Mouse (Mus musculus) thymus, postnatal 4 days (tissue): ENCODE measurements around the gene Hbb-bt.
"Not testable (repeated sequence)": the region's sequence is repeated elsewhere in the genome, so short reads cannot be mapped to it uniquely, and the experiment has no call there.

ENCODE experiments used
- DNase-seq: peaks from one replicate; pipeline ENCODE4 v3.0.0; 2021

Hbb-bt gene

DNA sequence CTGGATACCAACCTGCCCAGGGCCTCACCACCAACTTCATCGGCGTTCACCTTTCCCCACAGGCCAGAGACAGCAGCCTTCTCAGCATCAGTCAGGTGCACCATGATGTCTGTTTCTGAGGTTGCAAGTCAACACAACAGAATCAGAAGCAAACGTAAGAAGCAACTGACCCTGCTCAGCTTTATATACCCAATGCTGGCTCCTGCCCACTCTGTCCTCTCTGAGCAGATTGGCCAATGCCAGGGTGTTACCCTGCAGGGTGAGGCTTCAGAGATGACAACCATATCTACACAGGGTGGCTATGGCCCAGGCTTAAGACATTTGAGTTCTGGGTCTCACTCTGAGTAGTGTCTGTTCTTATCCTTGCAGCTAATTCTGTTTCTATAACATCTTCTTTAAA lies at the start of gene Hbb-bt:
TSS of gene Hbb-bt (minus strand) at position 231 of the 400 bp plus-strand sequence.
- DNase-seq, result no peak

DNA sequence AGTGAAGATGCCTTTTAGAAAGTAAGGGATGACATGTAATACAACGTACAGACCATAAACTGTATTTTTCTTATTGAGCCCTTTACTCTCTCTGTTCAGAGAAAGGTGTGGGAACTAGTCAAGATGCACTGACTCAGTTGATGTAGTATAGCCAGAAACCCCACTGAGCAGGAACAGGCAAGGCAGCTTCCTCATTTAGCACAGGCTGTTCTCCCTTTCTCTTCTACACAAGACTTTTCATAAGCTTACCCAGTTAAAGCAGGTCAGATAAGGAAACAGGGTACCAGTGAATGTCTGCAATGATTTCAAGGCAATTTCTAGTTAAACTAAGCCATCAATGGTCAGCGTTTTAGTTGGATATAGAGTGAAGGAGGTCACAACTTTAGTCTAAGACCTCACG lies 47.7 kb upstream of the Hbb-bt start:
- DNase-seq, result no peak

- peak; percentile 34 for DNase-seq
Observed at GRCm38 (mm10) chr7:103860855-103861254, 47.1 kb upstream of the Hbb-bt start.

DNA sequence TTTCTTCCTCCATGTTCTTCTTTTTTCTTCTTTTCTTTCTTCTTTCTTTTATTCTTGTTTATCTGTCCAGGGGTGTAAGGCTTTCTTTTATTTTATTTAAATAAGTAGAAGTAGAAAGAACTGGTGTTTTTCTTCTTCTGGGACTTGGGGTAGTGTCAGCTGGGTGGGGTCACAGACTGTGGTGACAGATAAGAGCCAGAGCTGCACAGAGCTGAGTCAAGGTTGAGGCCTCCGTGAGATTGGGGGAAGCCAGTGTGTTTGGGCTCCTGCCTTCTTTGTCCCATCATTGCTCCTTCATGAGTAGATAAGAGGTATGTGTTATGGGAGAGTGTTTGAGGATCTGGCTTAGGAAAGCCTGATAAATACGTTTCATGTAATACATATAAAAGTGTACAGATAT lies 45.3 kb upstream of the Hbb-bt start:
- no peak for DNase-seq

DNA sequence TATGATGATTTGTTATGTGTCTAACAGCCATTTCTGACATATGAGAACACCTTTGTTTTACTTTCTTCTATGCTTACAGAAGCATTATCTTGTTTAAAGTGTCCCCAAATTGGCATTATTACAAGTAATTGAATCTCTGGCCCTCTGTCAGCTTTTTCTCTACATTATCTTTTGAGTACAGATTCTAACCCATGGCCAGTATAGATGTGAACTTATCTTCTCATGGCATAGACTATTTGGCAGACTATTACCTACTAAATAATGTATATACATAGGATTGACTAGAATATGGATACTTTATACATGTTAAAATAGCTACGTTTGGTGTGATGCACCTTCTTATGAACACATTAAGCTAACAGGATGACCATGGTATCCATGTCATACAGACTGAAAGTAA lies 40.9 kb upstream of the Hbb-bt start:
- no peak for DNase-seq

- DNase-seq, result no peak
Observed at GRCm38 (mm10) chr7:103853090-103853489, 39.3 kb upstream of the Hbb-bt start, which contains the start of gene Hbb-y. Gene Hbb-y (minus strand): TSS chr7:103853216.

- no peak for DNase-seq
Observed at GRCm38 (mm10) chr7:103844525-103845325, 30.9 kb upstream of the Hbb-bt start.

- DNase-seq, result no peak
Observed at GRCm38 (mm10) chr7:103843034-103843433, 29.2 kb upstream of the Hbb-bt start, which contains the start of gene Hbb-bh1. Gene Hbb-bh1 (minus strand): TSS chr7:103843164.

DNA sequence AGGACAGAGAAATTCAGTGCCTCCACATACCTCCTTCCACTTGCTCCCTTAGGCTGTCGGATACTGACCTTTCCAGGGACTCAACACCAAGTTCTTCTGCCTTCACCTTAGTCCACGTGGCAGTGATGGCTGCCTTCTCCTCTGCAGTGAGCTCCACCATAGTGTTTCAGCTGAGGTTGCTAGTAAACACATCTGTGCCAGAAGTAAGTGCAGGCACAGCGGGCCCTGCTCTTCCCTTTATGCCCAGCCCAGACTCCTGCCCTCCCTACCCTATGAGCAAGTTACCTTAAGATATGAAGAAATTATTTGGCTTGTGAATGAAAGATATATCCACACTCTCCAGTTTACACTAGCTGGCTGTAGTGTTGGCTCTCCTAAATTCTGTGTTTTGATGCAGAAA lies 26.5 kb upstream of the Hbb-bt start, which contains the start of gene Hbb-bh2:
TSS of gene Hbb-bh2 (minus strand) at position 253 of the 400 bp plus-strand sequence.
- no peak for DNase-seq

GRCm38 (mm10) chr7:103827808-103828207 lies 14.0 kb upstream of the Hbb-bt start, which contains the start of gene Hbb-bs:
Gene Hbb-bs (minus strand): TSS chr7:103828096.
- DNase-seq, result no peak

- DNase-seq, result not testable (repeated sequence)
Observed at GRCm38 (mm10) chr7:103827139-103827538, 13.3 kb upstream of the Hbb-bt start.

DNA sequence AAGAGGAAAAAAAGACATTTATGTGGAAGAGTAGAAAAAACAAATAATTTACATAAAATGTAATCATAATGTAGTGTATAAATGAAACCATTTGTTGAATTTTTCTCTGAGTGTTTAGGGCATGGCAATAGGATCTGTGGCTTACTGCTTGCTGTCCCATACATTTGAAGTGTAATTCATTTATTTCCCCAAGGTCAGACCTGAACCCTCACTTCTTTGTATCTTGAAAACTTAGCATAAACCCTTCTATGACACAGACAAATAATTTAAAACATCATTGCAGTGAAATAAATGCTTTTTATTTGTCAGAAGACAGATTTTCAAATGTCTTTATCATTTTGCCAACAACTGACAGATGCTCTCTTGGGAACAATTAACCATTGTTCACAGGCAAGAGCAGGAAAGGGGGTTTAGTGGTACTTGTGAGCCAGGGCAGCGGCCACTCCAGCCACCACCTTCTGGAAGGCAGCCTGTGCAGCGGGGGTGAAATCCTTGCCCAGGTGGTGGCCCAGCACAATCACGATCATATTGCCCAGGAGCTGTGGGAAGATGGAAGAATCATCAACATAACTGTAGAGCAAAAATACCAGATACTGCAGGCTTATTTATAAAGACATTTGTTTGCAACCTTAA lies 12.6 kb upstream of the Hbb-bt start:
- DNase-seq, result no peak

DNA sequence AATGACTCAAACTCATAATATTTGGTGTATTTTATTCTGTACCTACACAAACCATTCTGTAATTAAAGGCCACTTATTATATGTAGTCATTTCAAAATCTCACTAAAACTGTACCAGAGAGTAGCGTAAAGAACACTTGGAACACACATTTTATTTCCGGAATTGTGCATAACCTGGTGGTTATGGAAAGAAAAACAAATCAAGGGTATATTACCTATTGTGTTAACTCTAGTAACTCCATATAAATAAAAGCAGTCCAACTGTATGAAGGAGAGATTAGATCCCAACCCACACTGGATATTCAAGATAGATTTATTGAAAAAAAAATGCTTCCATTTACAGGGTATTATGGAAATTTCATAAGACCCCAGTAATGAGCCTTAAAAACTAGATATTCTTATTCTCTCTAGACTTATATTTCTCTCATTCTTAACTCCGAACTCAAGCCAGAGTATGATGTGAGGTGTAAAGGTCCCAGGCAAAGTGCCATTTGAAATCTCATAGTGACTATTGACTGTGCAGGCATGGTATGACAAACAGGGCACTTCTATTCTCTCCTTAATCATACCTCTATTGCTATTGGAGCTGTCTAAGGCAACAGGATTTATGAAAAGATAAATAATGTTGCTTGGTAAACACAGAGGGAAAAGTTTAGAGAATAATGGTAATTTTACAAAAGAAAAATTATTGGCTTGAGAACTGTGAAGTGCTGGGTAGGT lies 11.9 kb upstream of the Hbb-bt start:
- DNase-seq, result no peak

DNA sequence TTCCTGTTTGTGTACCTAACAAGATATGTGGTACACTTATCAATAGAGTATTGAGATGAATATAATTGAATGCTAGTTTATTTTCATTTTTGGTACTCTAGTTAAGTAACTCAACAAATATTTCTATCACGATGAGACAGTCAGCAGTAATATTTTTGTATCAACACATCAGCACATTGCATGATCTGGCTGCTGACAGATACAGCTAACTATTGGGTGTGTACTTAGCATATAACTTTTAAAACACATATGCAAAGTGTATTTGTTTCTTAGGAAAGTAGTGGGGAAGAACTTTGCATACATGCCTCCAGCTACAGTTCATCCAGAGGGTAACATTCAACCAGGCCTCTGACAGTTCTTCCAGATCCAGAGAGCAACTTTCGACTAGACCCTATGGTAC lies 10.8 kb upstream of the Hbb-bt start:
- DNase-seq, result no peak

- DNase-seq, result not testable (repeated sequence)
Observed at GRCm38 (mm10) chr7:103815085-103815484, 1.3 kb upstream of the Hbb-bt start.

- not testable (repeated sequence) for DNase-seq
Observed at GRCm38 (mm10) chr7:103813152-103813551, 644 bp downstream of the Hbb-bt start.

DNA sequence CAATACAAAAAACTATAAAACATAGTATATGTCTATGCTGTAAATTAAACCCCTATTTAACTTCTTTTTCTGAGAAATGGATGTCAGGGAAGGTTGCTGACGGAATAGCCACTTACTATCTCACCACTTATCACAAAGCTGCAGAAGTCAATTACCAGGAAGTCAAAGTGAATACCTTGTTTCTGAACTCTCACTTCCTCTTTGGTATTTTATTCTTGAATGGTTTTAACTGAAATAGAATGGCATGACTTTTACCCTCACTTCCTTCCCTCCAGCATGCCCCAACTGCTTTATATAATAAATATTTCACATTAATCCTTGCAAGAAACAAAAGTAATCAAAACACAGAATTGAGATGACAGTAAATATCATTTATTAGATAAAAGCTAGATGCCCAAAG lies 1.6 kb downstream of the Hbb-bt start:
- DNase-seq, result no peak

- no peak for DNase-seq
Observed at GRCm38 (mm10) chr7:103811223-103811845, 2.5 kb downstream of the Hbb-bt start.

DNA sequence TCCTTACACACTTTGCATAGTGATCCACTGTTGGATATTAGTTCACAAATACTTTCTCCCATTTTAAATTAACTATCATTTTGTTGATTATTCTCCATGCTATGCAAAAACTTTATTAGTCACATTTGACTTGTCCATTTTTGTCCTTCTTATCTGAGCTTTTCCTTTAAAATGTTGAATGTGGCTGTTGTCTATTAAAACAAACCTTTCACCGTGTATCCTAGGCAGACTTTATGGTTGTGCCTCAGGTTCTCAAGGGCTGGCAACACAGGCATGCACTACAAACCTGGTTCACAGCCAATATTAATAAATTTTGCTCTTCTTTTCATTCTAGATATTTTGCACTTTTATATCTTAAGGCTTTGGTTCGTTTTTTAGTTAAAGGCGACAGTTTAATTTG lies 3.0 kb downstream of the Hbb-bt start:
- no peak for DNase-seq

DNA sequence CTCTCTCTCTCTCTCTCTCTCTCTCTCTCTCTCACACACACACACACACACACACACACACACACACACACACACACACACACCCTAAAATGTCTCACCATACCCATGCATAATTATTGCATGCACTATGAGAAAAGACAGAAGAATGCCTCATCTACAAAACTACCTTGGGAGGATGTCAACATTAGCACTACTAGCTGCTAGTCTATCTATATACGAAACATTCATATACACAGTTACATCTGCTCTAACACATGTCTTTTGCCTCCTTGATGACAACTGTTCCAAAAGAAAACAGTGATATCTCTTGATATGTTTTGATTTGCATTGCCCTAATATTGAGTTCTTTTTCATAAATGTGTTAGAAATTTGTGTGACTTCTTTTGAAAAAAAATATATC lies 3.5 kb downstream of the Hbb-bt start:
- DNase-seq, result no peak

- no peak for DNase-seq
Observed at GRCm38 (mm10) chr7:103809801-103810155, 4.0 kb downstream of the Hbb-bt start.

DNA sequence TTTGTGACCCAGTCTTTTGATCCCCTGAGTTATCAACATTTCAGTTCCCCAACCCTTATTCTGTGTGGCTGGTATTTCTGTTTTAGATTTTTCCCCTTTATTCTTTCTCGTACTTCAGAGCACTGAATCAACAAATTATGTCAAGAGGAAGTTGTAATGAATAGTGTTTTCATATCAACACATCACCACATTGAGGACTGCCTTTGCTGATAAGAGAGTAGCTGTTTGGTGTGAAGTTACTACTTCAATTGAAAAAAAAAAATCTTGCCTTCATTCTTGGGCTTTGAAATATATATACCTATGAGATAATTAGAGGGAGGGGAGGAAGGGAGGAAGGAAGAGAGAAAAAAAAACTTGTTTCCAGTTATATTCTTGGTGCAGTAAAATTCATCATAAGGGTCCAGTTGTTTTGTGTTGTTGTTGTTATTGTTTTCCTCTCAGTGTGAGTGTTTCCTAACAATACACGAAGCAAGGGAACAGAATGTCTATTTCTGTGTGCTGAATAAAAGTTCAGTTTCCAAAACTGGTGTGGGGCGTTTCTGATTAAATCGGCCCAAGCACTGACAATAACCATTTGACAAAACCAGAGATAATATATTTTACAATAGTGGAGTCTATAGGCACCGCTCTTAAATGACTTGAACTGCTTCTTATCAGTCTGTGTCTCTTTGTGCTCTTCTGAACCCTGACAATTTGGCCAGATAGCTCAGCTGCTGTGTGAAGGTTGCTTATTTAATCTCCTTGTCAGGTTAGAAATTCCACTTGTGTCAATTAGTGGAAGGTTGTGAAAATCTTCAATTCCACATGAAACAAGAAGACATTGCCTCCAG lies 4.6 kb downstream of the Hbb-bt start:
- DNase-seq, result no peak
